Mouse (Mus musculus) embryonic facial prominence, embryonic 14.5 days (tissue): ENCODE measurements around the gene Spns1. TPM values are rescaled to one million over a fixed set of nuclear protein-coding genes. Genes with fewer than 3 reads are reported as not detected.

Source experiments
- ATAC-seq: fragments of 200-750 bp; cut with Nextera tagmentation; 2 replicates; pipeline ENCODE4 v1.8.0; 2017; ENCODE audit warnings: low read depth, moderate number of reproducible peaks, moderate TSS enrichment
- DNase-seq: peaks from one replicate; pipeline ENCODE4 v3.0.0-alpha.2; 2015; ENCODE audit warnings: low spot score
- H3K27ac ChIP-seq: fragments of 300-500 bp; sonication (generic); replicated peaks from 2 replicates; pipeline ENCODE4 v1.5.1; 2014; ENCODE audit warnings: low read depth, mild to moderate bottlenecking, low read length, moderate library complexity
- H3K27me3 ChIP-seq: fragments of 300-500 bp; sonication (generic); replicated peaks from 2 replicates; pipeline ENCODE4 v1.6.1; 2014; ENCODE audit warnings: low read length; ENCODE audit not compliant: control insufficient read depth, insufficient read depth
- H3K36me3 ChIP-seq: fragments of 300-500 bp; sonication (generic); 2 replicates; pipeline ENCODE4 v1.6.1; 2014; ENCODE audit warnings: low read length, mixed read lengths; ENCODE audit not compliant: control insufficient read depth, insufficient read depth
- H3K4me1 ChIP-seq: fragments of 300-500 bp; sonication (generic); 2 replicates; pipeline ENCODE4 v1.6.1; 2014; ENCODE audit warnings: antibody characterized with exemption, low read length; ENCODE audit not compliant: control insufficient read depth, insufficient read depth
- H3K4me2 ChIP-seq: fragments of 300-500 bp; sonication (generic); 2 replicates; pipeline ENCODE4 v1.6.1; 2014; ENCODE audit warnings: low read depth, mild to moderate bottlenecking, low read length, moderate library complexity, mixed read lengths
- H3K4me3 ChIP-seq: fragments of 300-500 bp; sonication (generic); 2 replicates; pipeline ENCODE4 v1.5.1; 2014; ENCODE audit warnings: low read depth, mild to moderate bottlenecking, low read length
- H3K9ac ChIP-seq: fragments of 300-500 bp; sonication (generic); 2 replicates; pipeline ENCODE4 v1.6.1; 2014; ENCODE audit warnings: low read depth, mild to moderate bottlenecking, low read length, moderate library complexity, mixed read lengths
- H3K9me3 ChIP-seq: fragments of 300-500 bp; sonication (generic); 2 replicates; pipeline ENCODE4 v1.6.1; 2016; ENCODE audit warnings: low read length; ENCODE audit not compliant: control insufficient read depth
- WGBS: fragments of 180-500 bp; shearing (Covaris S2); extraction: QIAGEN DNeasy Blood & Tissue Kit; methylation state at CpG from one replicate; pipeline ENCODE4 v1.1.7; 2014; 5-methylcytosine and 5-hydroxymethylcytosine counted together
- polyA plus RNA-seq: library from polyadenylated mRNA; unstranded; fragments of >200 nt; fragmentation: Nextera tagmentation; extraction: Ambion mirVana; gene quantifications from 2 replicates; pipeline ENCODE4 v1.2.1, GENCODE M21; 2014

Gene Spns1
- polyA plus RNA-seq, 1 experiment from 2014 or later, result 40.4 TPM

DNA sequence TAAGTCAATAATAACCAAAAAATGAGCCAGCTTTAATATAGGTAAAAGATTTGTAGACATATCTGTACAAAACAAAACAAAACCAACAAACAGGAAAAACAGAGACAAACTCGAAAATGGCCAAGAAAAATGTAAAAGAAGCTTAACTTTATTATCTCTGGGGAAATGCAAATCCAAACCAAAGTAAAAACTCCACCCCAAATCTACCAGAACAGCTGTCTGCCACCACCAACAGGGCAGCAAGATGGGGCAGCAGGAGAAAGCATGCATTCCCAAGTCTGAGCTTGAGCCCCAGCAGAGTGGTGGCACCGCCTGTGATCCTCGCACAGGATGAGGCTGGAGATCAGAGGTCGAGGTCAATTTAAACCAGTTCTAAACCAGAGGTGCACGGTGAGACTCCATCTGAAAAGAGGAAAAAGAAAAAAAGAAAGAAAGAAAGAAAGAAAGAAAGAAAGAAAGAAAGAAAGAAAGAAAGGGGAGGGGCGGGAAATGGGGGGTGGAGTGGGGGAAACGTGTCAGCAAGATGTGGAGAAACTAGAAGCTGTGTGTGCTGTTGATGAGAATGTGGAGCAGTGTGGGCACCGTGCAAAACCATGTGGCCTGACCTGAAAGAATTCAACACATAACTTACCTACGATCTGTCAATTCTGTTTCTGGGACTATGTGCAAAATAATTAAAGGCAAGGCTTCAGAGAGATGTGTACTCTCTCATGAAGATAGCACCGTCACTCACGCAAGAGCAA lies 23.8 kb downstream of the Spns1 start:
- Histone ChIP-seq H3K4me3 (no peak overlapping the region), H3K9me3 (no peaks in the 10 kb centered on the region), H3K4me2 (no peak overlapping the region), H3K36me3 (no peaks in the 10 kb centered on the region), H3K9ac (no peak overlapping the region), H3K27ac (no peak overlapping the region), H3K4me1 (no peaks in the 10 kb centered on the region), H3K27me3 (no peaks in the 10 kb centered on the region)
- DNase-seq (no peak), ATAC-seq (no peak)
- WGBS, result 56% methylated on average over 11 of the region's 11 CpGs

GRCm38 (mm10) chr7:126351419-126351951 lies 25.8 kb downstream of the Spns1 start:
- no peaks in the 10 kb centered on the region for H3K4me1 ChIP-seq
- 45% methylated on average over 10 of the region's 10 CpGs for WGBS
- H3K9ac ChIP-seq, result no peak overlapping the region

GRCm38 (mm10) chr7:126350748-126351418 lies 26.4 kb downstream of the Spns1 start:
- ATAC-seq (no peak), DNase-seq (no peak)
- Histone ChIP-seq H3K27me3 (no peaks in the 10 kb centered on the region), H3K4me3 (no peak overlapping the region), H3K4me2 (peak overlapping the region; percentile 13; the same call in 1 of the 2 replicates), H3K9ac (no peak overlapping the region), H3K36me3 (no peaks in the 10 kb centered on the region), H3K9me3 (no peaks in the 10 kb centered on the region), H3K27ac (no peak overlapping the region), H3K4me1 (no peaks in the 10 kb centered on the region)
- 64% methylated on average over 20 of the region's 20 CpGs for WGBS

More at GRCm38 (mm10) chr7:126351419-126351951, 25.8 kb downstream of the Spns1 start:
- Histone ChIP-seq H3K27ac (no peak overlapping the region), H3K36me3 (no peaks in the 10 kb centered on the region), H3K9me3 (no peaks in the 10 kb centered on the region), H3K4me2 (peak overlapping the region; percentile 13; the same call in 1 of the 2 replicates), H3K27me3 (no peaks in the 10 kb centered on the region), H3K4me3 (no peak overlapping the region)
- ATAC-seq (no peak), DNase-seq (no peak)

GRCm38 (mm10) chr7:126348293-126348692 lies 29.0 kb downstream of the Spns1 start:
- Histone ChIP-seq H3K36me3 (no peaks in the 10 kb centered on the region), H3K4me1 (no peaks in the 10 kb centered on the region), H3K27me3 (no peaks in the 10 kb centered on the region), H3K4me2 (no peak overlapping the region), H3K4me3 (no peak overlapping the region), H3K9ac (no peak overlapping the region), H3K27ac (no peak overlapping the region), H3K9me3 (no peaks in the 10 kb centered on the region)
- ATAC-seq (peak; percentile 41; the same call in 1 of the 2 replicates), DNase-seq (no peak)
- 57% methylated on average over 8 of the region's 8 CpGs for WGBS

DNA sequence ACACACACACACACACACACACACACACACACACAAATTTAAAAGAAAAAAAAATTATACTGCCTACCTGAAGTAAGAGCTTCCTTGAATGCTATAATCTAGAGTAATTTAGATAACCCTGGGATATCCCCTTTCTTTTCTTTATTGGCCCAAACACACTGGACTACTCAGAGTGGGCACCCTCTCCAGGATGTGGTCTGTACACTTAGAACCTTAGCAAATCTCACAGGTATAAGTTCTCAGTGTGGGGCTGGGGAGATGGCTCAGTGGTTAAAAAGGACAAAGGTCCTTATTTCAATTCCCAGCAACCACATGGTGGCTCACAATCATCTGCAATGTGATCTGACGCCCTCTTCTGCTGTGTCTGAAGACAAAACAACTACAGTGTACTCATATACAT lies 30.2 kb downstream of the Spns1 start:
- H3K36me3 ChIP-seq, result no peaks in the 10 kb centered on the region
- H3K4me2 ChIP-seq, result no peak overlapping the region
- H3K4me3 ChIP-seq, result no peak overlapping the region
- H3K9me3 ChIP-seq, result no peaks in the 10 kb centered on the region
- H3K4me1 ChIP-seq, result no peaks in the 10 kb centered on the region
- no peaks in the 10 kb centered on the region for H3K27me3 ChIP-seq
- no peak overlapping the region for H3K9ac ChIP-seq
- H3K27ac ChIP-seq, result no peak overlapping the region
- DNase-seq, result no peak
- no peak for ATAC-seq
- 66% methylated on average over 1 of the region's 1 CpGs for WGBS

GRCm38 (mm10) chr7:126345969-126346368 lies 31.3 kb downstream of the Spns1 start:
- Histone ChIP-seq H3K9me3 (no peaks in the 10 kb centered on the region), H3K4me2 (no peak overlapping the region), H3K27me3 (no peaks in the 10 kb centered on the region), H3K27ac (no peak overlapping the region), H3K36me3 (no peaks in the 10 kb centered on the region), H3K4me1 (no peaks in the 10 kb centered on the region), H3K9ac (no peak overlapping the region), H3K4me3 (no peak overlapping the region)
- 39% methylated on average over 3 of the region's 3 CpGs for WGBS
- DNase-seq (no peak), ATAC-seq (no peak)

- H3K4me2 ChIP-seq, result no peak overlapping the region
- no peak overlapping the region for H3K4me3 ChIP-seq
- 59% methylated on average over 3 of the region's 3 CpGs for WGBS
- ATAC-seq (no peak; the same call in 1 of the 2 replicates), DNase-seq (peak; percentile 28)
- no peak overlapping the region for H3K9ac ChIP-seq
- H3K27ac ChIP-seq, result no peak overlapping the region
- H3K9me3 ChIP-seq, result no peaks in the 10 kb centered on the region
- H3K4me1 ChIP-seq, result no peaks in the 10 kb centered on the region
- no peaks in the 10 kb centered on the region for H3K36me3 ChIP-seq
- H3K27me3 ChIP-seq, result no peaks in the 10 kb centered on the region
Observed at GRCm38 (mm10) chr7:126345557-126345956, 31.7 kb downstream of the Spns1 start.

DNA sequence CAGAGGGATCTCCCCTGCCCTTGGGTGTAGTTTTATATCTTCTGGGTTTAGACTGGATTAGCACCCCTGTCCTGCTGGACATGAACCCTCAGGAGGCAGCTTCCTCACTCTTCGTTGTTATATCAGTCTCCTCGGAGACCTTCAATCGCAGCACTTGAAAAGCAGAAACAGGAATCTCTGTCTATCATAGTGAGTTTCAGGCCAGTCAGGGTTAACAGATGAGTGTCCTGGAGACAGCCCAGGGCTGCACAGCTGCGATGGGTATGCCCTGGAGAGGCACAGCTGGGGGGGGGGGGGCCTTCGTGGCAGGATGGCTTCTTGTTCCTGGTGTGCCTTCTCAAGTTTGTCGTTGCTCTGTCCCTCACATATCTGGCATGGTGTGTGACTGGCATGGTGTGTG lies 36.4 kb downstream of the Spns1 start:
- Histone ChIP-seq H3K27me3 (no peaks in the 10 kb centered on the region), H3K9me3 (no peaks in the 10 kb centered on the region), H3K27ac (no peak overlapping the region), H3K4me2 (no peak overlapping the region), H3K4me3 (no peak overlapping the region), H3K9ac (no peak overlapping the region), H3K4me1 (no peaks in the 10 kb centered on the region), H3K36me3 (no peaks in the 10 kb centered on the region)
- ATAC-seq, result no peak
- DNase-seq, result no peak
- 43% methylated on average over 6 of the region's 6 CpGs for whole genome bisulfite sequencing
